Mouse (Mus musculus) E14TG2a.4 (cell line): Measurements from ENCODE around the gene Mllt6.

Experiments
- H3K27me3 ChIP-seq: 2 replicates; pipeline ENCODE4 v1.6.1; 2014; ENCODE audit warnings: low read length, control low read depth; ENCODE audit not compliant: insufficient read depth
- H3K36me3 ChIP-seq: 2 replicates; pipeline ENCODE4 v1.6.1; 2014; ENCODE audit warnings: low read length, control low read depth; ENCODE audit not compliant: insufficient read depth
- H3K4me1 ChIP-seq: replicated peaks from 2 replicates; pipeline ENCODE4 v1.6.1; 2014; ENCODE audit warnings: low read depth, low read length, control low read depth
- H3K4me3 ChIP-seq: replicated peaks from 2 replicates; pipeline ENCODE4 v1.5.1; 2014; ENCODE audit warnings: mild to moderate bottlenecking, low read length
- H3K9me3 ChIP-seq: 2 replicates; pipeline ENCODE4 v1.6.1; 2014; ENCODE audit warnings: low read length, control low read depth
- CTCF ChIP-seq: conservative IDR thresholded peaks from 2 replicates; pipeline ENCODE4 v1.5.1; 2014; ENCODE audit warnings: low read length
- NANOG ChIP-seq: IDR thresholded peaks from 2 replicates; pipeline ENCODE4 v1.6.1; 2014; ENCODE audit warnings: borderline replicate concordance, low read length, mixed read lengths
- POU5F1 ChIP-seq: IDR thresholded peaks from 2 replicates; pipeline ENCODE4 v1.6.1; 2014; ENCODE audit warnings: low read length, borderline replicate concordance

Mllt6 gene

DNA sequence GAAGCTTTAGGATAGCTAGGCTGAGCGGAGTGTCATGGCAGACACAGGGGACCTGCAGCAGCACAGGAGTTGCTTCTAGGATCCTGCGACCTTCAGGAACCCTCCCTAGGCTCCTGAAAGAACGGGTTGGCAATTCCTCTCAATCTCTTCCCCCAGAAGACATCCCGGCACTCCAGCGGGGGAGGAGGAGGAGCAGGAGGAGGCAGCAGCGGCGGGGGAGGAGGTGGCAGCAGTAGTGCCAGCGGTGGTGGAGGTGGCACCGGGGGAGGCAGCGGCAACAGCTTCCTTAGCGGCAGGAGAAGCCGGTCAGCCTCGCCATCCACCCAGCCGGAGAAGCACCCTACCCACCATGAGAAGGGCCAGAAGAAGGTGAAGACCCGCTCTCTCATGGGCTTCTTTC lies 6.1 kb downstream of the Mllt6 start:
- Histone ChIP-seq H3K27me3 (no peaks in the 10 kb centered on the region), H3K36me3 (peaks cover 93% of the 10 kb centered on the region), H3K4me1 (peaks cover 96% of the 10 kb centered on the region), H3K4me3 (peak overlapping the region; percentile 90), H3K9me3 (no peaks in the 10 kb centered on the region)
- TF ChIP-seq NANOG (no peak), CTCF (no peak), POU5F1 (no peak)

- Histone ChIP-seq H3K27me3 (no peaks in the 10 kb centered on the region), H3K9me3 (no peaks in the 10 kb centered on the region), H3K4me1 (peaks cover 100% of the 10 kb centered on the region), H3K36me3 (peaks cover 99% of the 10 kb centered on the region), H3K4me3 (peak overlapping the region; percentile 90)
- TF ChIP-seq NANOG, result no peak
- TF ChIP-seq POU5F1, result no peak
- no peak for TF ChIP-seq CTCF
Measured at GRCm38 (mm10) chr11:97669829-97670228, 6.6 kb downstream of the Mllt6 start.

GRCm38 (mm10) chr11:97670234-97671176 lies 7.3 kb downstream of the Mllt6 start:
- no peak for TF ChIP-seq CTCF
- TF ChIP-seq NANOG, result no peak
- TF ChIP-seq POU5F1, result no peak
- Histone ChIP-seq H3K4me3 (peak overlapping the region; percentile 90), H3K27me3 (no peaks in the 10 kb centered on the region), H3K36me3 (peaks cover 100% of the 10 kb centered on the region), H3K4me1 (peaks cover 100% of the 10 kb centered on the region), H3K9me3 (no peaks in the 10 kb centered on the region)

DNA sequence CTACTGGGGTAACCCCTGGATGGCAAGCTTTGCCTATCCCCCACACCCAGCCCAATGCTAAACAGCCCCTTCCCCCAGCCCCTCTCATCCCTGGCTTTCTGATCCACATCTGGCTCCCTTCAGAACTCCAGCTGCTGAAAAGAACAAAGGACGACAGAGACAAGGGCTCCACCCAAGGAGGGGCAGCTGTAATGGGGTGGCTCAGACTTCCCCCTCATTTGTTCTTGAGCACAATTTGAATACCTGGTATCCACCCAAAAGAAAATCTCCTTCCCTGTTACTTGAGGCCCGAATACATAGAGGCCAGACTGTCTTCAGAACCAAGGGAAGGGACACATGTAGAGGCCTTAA lies 7.9 kb downstream of the Mllt6 start:
- H3K4me3 ChIP-seq, result peak overlapping the region; percentile 90

DNA sequence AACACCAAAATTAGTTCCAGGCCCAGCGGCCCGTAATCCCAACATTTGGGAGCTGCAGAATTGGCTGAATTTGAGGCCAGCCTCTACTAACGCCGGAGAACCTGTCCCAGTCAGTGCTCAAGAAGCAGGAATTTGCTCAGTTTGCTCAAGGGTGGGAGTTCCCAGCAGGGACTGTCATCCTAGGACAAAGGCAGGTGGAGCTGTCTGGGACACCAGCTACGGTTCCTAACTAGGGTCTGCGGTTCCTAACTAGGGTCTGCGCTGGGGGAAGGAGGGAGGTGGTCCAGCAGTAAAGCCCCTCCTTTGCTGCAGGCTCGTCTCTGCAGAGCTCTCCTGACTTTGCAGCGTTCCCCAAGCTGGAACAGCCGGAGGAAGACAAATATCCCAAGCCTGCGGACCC lies 9.9 kb downstream of the Mllt6 start:
- peak overlapping the region; percentile 90 for H3K4me3 ChIP-seq
- H3K36me3 ChIP-seq, result peaks cover 100% of the 10 kb centered on the region
- no peak for TF ChIP-seq POU5F1
- no peak for TF ChIP-seq CTCF
- no peak for TF ChIP-seq NANOG
- no peaks in the 10 kb centered on the region for H3K9me3 ChIP-seq
- H3K4me1 ChIP-seq, result peaks cover 100% of the 10 kb centered on the region
- no peaks in the 10 kb centered on the region for H3K27me3 ChIP-seq

More for the DNA sequence above, 7.9 kb downstream of the Mllt6 start:
- no peaks in the 10 kb centered on the region for H3K27me3 ChIP-seq
- no peaks in the 10 kb centered on the region for H3K9me3 ChIP-seq
- peaks cover 100% of the 10 kb centered on the region for H3K36me3 ChIP-seq
- peaks cover 100% of the 10 kb centered on the region for H3K4me1 ChIP-seq
- TF ChIP-seq POU5F1, result 0 out of 2 replicates have a peak, but pooled peaks have one; percentile 24
- TF ChIP-seq NANOG, result no peak

DNA sequence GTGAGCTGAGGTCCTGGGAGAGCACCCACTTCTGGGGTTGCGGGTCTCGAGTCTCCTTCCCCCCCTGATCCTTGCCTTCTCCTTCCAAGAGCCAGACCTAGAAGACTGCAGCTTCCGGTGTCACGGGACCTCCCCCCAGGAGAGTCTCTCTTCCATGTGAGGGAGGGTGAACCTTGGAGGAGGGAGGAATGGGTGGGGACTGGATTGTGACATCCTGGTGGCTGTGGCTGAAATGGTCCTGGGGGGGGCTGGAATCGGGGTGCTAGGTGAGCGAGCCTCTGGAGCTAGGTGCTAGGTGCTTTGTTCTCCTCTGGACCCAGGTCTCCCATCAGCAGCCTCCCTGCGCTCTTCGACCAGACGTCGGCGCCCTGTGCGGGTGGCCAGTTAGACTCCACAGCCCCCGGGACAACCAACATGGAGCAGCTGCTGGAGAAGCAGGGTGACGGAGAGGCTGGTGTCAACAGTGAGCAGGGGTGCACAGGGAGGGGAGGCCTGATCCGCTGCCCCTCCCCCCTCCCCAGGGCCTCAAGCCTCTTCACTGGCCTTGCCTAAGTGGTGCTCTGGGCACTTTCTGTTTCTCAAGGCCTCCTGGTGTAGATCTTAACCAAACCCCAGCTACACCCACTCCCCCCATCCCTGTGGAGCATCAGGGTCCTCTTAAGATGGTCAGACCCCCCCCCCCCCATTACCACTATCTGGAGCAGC lies 13.0 kb downstream of the Mllt6 start:
- TF ChIP-seq POU5F1, result no peak
- TF ChIP-seq NANOG, result no peak
- no peak for TF ChIP-seq CTCF
- Histone ChIP-seq H3K4me3 (peak overlapping the region; percentile 90), H3K9me3 (no peaks in the 10 kb centered on the region), H3K27me3 (no peaks in the 10 kb centered on the region), H3K36me3 (peaks cover 100% of the 10 kb centered on the region), H3K4me1 (peaks cover 99% of the 10 kb centered on the region)

GRCm38 (mm10) chr11:97677381-97677780 lies 14.2 kb downstream of the Mllt6 start:
- Histone ChIP-seq H3K36me3 (peaks cover 100% of the 10 kb centered on the region), H3K9me3 (no peaks in the 10 kb centered on the region), H3K4me3 (peak overlapping the region; percentile 90), H3K27me3 (no peaks in the 10 kb centered on the region), H3K4me1 (peaks cover 99% of the 10 kb centered on the region)
- TF ChIP-seq POU5F1, result no peak
- no peak for TF ChIP-seq NANOG
- TF ChIP-seq CTCF, result no peak

- H3K27me3 ChIP-seq, result no peaks in the 10 kb centered on the region
- TF ChIP-seq CTCF (peak; percentile 58), NANOG (no peak), POU5F1 (no peak)
- peaks cover 100% of the 10 kb centered on the region for H3K36me3 ChIP-seq
- no peaks in the 10 kb centered on the region for H3K9me3 ChIP-seq
- peaks cover 99% of the 10 kb centered on the region for H3K4me1 ChIP-seq
- peak overlapping the region; percentile 90 for H3K4me3 ChIP-seq
Measured at GRCm38 (mm10) chr11:97677842-97678241, 14.6 kb downstream of the Mllt6 start.
